Mouse (Mus musculus): Measurements from ENCODE around the gene Vegfa. TPM values are rescaled to one million over a fixed set of nuclear protein-coding genes. Genes with fewer than 3 reads are reported as not detected.

The Vegfa gene
- polyA plus RNA-seq (2016; fragmentation: Nextera tagmentation; extraction: Ambion mirVana), result 3.4 and 4.0 TPM in 2 replicates

- no peaks in the 10 kb centered on the region for H3K36me3 ChIP-seq
- peak; percentile 79 for ATAC-seq (ENCODE audit: low FRiP score, low read depth)
- peak within 1 kb of the TSS; percentile 96 for H3K9ac ChIP-seq (replicated peaks)
- H3K4me3 ChIP-seq, result peak within 1 kb of the TSS; percentile 87
- H3K27me3 ChIP-seq, result peaks cover 14% of the 10 kb centered on the region; the same call in 1 of the 2 replicates
- no peaks in the 10 kb centered on the region for H3K9me3 ChIP-seq
- H3K4me1 ChIP-seq, result peaks cover 36% of the 10 kb centered on the region
- peak within 1 kb of the TSS; percentile 87 for H3K27ac ChIP-seq (replicated peaks)
- H3K4me2 ChIP-seq (replicated peaks), result peak within 1 kb of the TSS; percentile 91
- 1% methylated on average over 40 of the region's 40 CpGs for WGBS
These were observed at the start of gene Vegfa for GRCm38 (mm10) chr17:46032257-46032991. TSS of gene Vegfa (minus strand) at chr17:46032369.

GRCm38 (mm10) chr17:46081657-46082056 lies 49.5 kb upstream of the Vegfa start:
- Histone ChIP-seq H3K4me2 (replicated peaks) (no peak overlapping the region), H3K9me3 (no peaks in the 10 kb centered on the region), H3K4me1 (peaks cover 20% of the 10 kb centered on the region), H3K9ac (replicated peaks) (no peak overlapping the region), H3K27me3 (no peaks in the 10 kb centered on the region), H3K27ac (replicated peaks) (no peak overlapping the region), H3K4me3 (no peak overlapping the region), H3K36me3 (no peaks in the 10 kb centered on the region)
- no peak for ATAC-seq (ENCODE audit: low FRiP score, low read depth)
- WGBS, result 56% methylated on average over 7 of the region's 7 CpGs

- Histone ChIP-seq H3K9ac (replicated peaks) (no peak overlapping the region), H3K27ac (replicated peaks) (no peak overlapping the region), H3K27me3 (no peaks in the 10 kb centered on the region), H3K4me3 (no peak overlapping the region), H3K9me3 (no peaks in the 10 kb centered on the region), H3K4me1 (peaks cover 20% of the 10 kb centered on the region), H3K36me3 (no peaks in the 10 kb centered on the region), H3K4me2 (replicated peaks) (no peak overlapping the region)
- WGBS, result 38% methylated on average over 5 of the region's 5 CpGs
- ATAC-seq (ENCODE audit: low FRiP score, low read depth), result no peak
These were observed 48.9 kb upstream of the Vegfa start for GRCm38 (mm10) chr17:46081042-46081441.

GRCm38 (mm10) chr17:46080388-46080787 lies 48.2 kb upstream of the Vegfa start:
- Histone ChIP-seq H3K4me3 (no peak overlapping the region), H3K9me3 (no peaks in the 10 kb centered on the region), H3K9ac (replicated peaks) (no peak overlapping the region), H3K27ac (replicated peaks) (no peak overlapping the region), H3K4me1 (peaks cover 20% of the 10 kb centered on the region), H3K36me3 (no peaks in the 10 kb centered on the region), H3K4me2 (replicated peaks) (no peak overlapping the region), H3K27me3 (no peaks in the 10 kb centered on the region)
- WGBS, result 62% methylated on average over 7 of the region's 7 CpGs
- no peak for ATAC-seq (ENCODE audit: low FRiP score, low read depth)

GRCm38 (mm10) chr17:46079037-46079436 lies 46.9 kb upstream of the Vegfa start:
- ATAC-seq (ENCODE audit: low FRiP score, low read depth), result no peak
- H3K9ac ChIP-seq (replicated peaks), result no peak overlapping the region

GRCm38 (mm10) chr17:46077921-46078534 lies 45.9 kb upstream of the Vegfa start:
- no peak overlapping the region for H3K4me3 ChIP-seq
- no peak overlapping the region for H3K4me2 ChIP-seq (replicated peaks)
- H3K9ac ChIP-seq (replicated peaks), result no peak overlapping the region
- peaks cover 14% of the 10 kb centered on the region for H3K4me1 ChIP-seq
- H3K9me3 ChIP-seq, result no peaks in the 10 kb centered on the region
- 94% methylated on average over 12 of the region's 12 CpGs for WGBS
- no peaks in the 10 kb centered on the region for H3K27me3 ChIP-seq
- ATAC-seq (ENCODE audit: low FRiP score, low read depth), result no peak
- no peaks in the 10 kb centered on the region for H3K36me3 ChIP-seq
- no peak overlapping the region for H3K27ac ChIP-seq (replicated peaks)

More at GRCm38 (mm10) chr17:46079037-46079436, 46.9 kb upstream of the Vegfa start:
- H3K4me3 ChIP-seq, result no peak overlapping the region
- no peak overlapping the region for H3K4me2 ChIP-seq (replicated peaks)
- H3K27ac ChIP-seq (replicated peaks), result no peak overlapping the region
- WGBS, result 64% methylated on average over 2 of the region's 2 CpGs
- peaks cover 14% of the 10 kb centered on the region for H3K4me1 ChIP-seq
- H3K36me3 ChIP-seq, result no peaks in the 10 kb centered on the region
- H3K9me3 ChIP-seq, result no peaks in the 10 kb centered on the region
- H3K27me3 ChIP-seq, result no peaks in the 10 kb centered on the region

- 70% methylated on average over 1 of the region's 1 CpGs for WGBS
- H3K9ac ChIP-seq (replicated peaks), result no peak overlapping the region
- no peak for ATAC-seq (ENCODE audit: low FRiP score, low read depth)
These were observed 44.0 kb upstream of the Vegfa start for GRCm38 (mm10) chr17:46076260-46076551.

GRCm38 (mm10) chr17:46075551-46076259 lies 43.5 kb upstream of the Vegfa start:
- 80% methylated on average over 5 of the region's 5 CpGs for WGBS
- Histone ChIP-seq H3K27ac (replicated peaks) (no peak overlapping the region), H3K27me3 (no peaks in the 10 kb centered on the region), H3K4me2 (replicated peaks) (no peak overlapping the region), H3K4me3 (no peak overlapping the region), H3K4me1 (peaks cover 11% of the 10 kb centered on the region), H3K9me3 (no peaks in the 10 kb centered on the region), H3K36me3 (no peaks in the 10 kb centered on the region), H3K9ac (replicated peaks) (no peak overlapping the region)
- no peak for ATAC-seq (ENCODE audit: low FRiP score, low read depth)

More at GRCm38 (mm10) chr17:46076260-46076551, 44.0 kb upstream of the Vegfa start:
- H3K27me3 ChIP-seq, result no peaks in the 10 kb centered on the region
- H3K4me1 ChIP-seq, result peaks cover 14% of the 10 kb centered on the region
- no peaks in the 10 kb centered on the region for H3K9me3 ChIP-seq
- no peak overlapping the region for H3K4me2 ChIP-seq (replicated peaks)
- H3K4me3 ChIP-seq, result no peak overlapping the region
- no peak overlapping the region for H3K27ac ChIP-seq (replicated peaks)
- H3K36me3 ChIP-seq, result no peaks in the 10 kb centered on the region

- no peak for ATAC-seq (ENCODE audit: low FRiP score, low read depth)
- Histone ChIP-seq H3K27me3 (no peaks in the 10 kb centered on the region), H3K27ac (replicated peaks) (no peak overlapping the region), H3K36me3 (no peaks in the 10 kb centered on the region), H3K4me3 (no peak overlapping the region), H3K4me1 (peaks cover 5% of the 10 kb centered on the region; the same call in 1 of the 2 replicates), H3K4me2 (replicated peaks) (no peak overlapping the region), H3K9ac (replicated peaks) (no peak overlapping the region), H3K9me3 (no peaks in the 10 kb centered on the region)
- 53% methylated on average over 3 of the region's 3 CpGs for WGBS
These were observed 42.9 kb upstream of the Vegfa start for GRCm38 (mm10) chr17:46075116-46075485.

GRCm38 (mm10) chr17:46074398-46075115 lies 42.4 kb upstream of the Vegfa start:
- Histone ChIP-seq H3K9ac (replicated peaks) (no peak overlapping the region), H3K4me2 (replicated peaks) (no peak overlapping the region), H3K27ac (replicated peaks) (no peak overlapping the region), H3K4me3 (no peak overlapping the region), H3K9me3 (no peaks in the 10 kb centered on the region), H3K27me3 (no peaks in the 10 kb centered on the region), H3K4me1 (peaks cover 4% of the 10 kb centered on the region; the same call in 1 of the 2 replicates), H3K36me3 (no peaks in the 10 kb centered on the region)
- ATAC-seq (ENCODE audit: low FRiP score, low read depth), result no peak
- WGBS, result 78% methylated on average over 7 of the region's 7 CpGs

GRCm38 (mm10) chr17:46073730-46074301 lies 41.6 kb upstream of the Vegfa start:
- Histone ChIP-seq H3K36me3 (no peaks in the 10 kb centered on the region), H3K9ac (replicated peaks) (no peak overlapping the region), H3K27me3 (no peaks in the 10 kb centered on the region), H3K27ac (replicated peaks) (no peak overlapping the region), H3K9me3 (no peaks in the 10 kb centered on the region), H3K4me2 (replicated peaks) (no peak overlapping the region), H3K4me1 (peaks cover 4% of the 10 kb centered on the region; the same call in 1 of the 2 replicates), H3K4me3 (no peak overlapping the region)
- no peak for ATAC-seq (ENCODE audit: low FRiP score, low read depth)
- WGBS, result 83% methylated on average over 23 of the region's 23 CpGs
